Mouse (Mus musculus) C2C12 (cell line): ENCODE results near the gene Alpl. TPM values are rescaled to one million over a fixed set of nuclear protein-coding genes. Genes with fewer than 3 reads are reported as not detected.

Experiments
- H3K27me3 ChIP-seq: one replicate; pipeline ENCODE4 v1.6.1; 2011; ENCODE audit not compliant: control insufficient read depth, insufficient read depth, insufficient read length
- H3K36me3 ChIP-seq: one replicate; pipeline ENCODE4 v1.6.1; 2011; ENCODE audit not compliant: control insufficient read depth, insufficient read depth
- H3K4me3 ChIP-seq: one replicate; pipeline ENCODE4 v1.5.1; 2011; ENCODE audit warnings: mild to moderate bottlenecking, control low read depth; ENCODE audit not compliant: poor library complexity, insufficient read depth, severe bottlenecking
- H3K79me2 ChIP-seq: one replicate; pipeline ENCODE4 v1.6.1; 2011; ENCODE audit not compliant: control insufficient read depth, insufficient read depth
- H3K79me3 ChIP-seq: one replicate; pipeline ENCODE4 v1.6.1; 2011; ENCODE audit warnings: low read depth, control low read depth
- H3ac ChIP-seq: one replicate; pipeline ENCODE3; 2011; ENCODE audit warnings: low read depth; ENCODE audit not compliant: control insufficient read depth, insufficient read length
- CEBPB ChIP-seq: IDR thresholded peaks from one replicate; pipeline ENCODE4 v1.6.1; 2011; ENCODE audit warnings: low read depth, mild to moderate bottlenecking, control low read depth, moderate library complexity
- CTCF ChIP-seq: IDR thresholded peaks from one replicate; pipeline ENCODE4 v1.5.1; 2011; ENCODE audit not compliant: control insufficient read depth, insufficient read depth, insufficient read length
- FOSL1 ChIP-seq: IDR thresholded peaks from one replicate; pipeline ENCODE4 v1.8.0; 2011; ENCODE audit warnings: mild to moderate bottlenecking, low read length; ENCODE audit not compliant: poor library complexity, insufficient read depth, severe bottlenecking
- MAX ChIP-seq: IDR thresholded peaks from one replicate; pipeline ENCODE4 v1.6.1; 2011; ENCODE audit warnings: mild to moderate bottlenecking, control low read depth
- MYOD1 ChIP-seq: IDR thresholded peaks from one replicate; pipeline ENCODE4 v1.6.1; 2011; ENCODE audit warnings: low read depth; ENCODE audit not compliant: control insufficient read depth, insufficient read length
- MYOG ChIP-seq: IDR thresholded peaks from one replicate; pipeline ENCODE4 v1.6.1; 2011; ENCODE audit not compliant: control insufficient read depth, insufficient read length; ENCODE audit errors: extremely low read depth
- USF1 ChIP-seq: IDR thresholded peaks from one replicate; pipeline ENCODE4 v1.6.1; 2011; ENCODE audit warnings: low read depth, mild to moderate bottlenecking, control low read depth, moderate library complexity
- polyA plus RNA-seq: library from polyadenylated mRNA; unstranded; fragments of >200 nt; fragmentation: generic; extraction: Trizol; gene quantifications from one replicate; pipeline ENCODE4 v1.2.1, GENCODE M21; 2012; ENCODE audit warnings: missing spikeins

Gene Alpl
- polyA plus RNA-seq, 1 experiment, result 0.13 TPM

DNA sequence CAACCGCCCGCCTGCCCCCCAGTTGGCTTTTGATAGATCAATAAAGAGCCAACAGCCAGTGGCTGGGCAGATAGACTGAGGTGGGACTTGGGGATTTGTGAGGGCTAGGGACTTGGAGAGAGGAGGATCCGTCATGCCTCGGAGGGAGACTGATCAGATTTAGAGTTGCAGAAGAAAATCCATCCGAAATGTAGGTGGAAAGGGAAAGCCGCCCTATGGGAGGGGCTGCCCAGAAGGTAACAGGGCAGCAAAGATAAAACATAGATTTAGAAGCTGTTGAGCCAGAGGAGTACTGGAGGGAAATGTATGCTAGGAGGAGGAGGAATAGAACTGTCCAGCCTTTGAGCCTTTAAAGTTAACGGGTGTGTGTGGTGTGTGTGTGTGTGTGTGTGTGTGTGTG, 43.0 kb downstream of the Alpl start:
- Histone ChIP-seq H3K4me3 (no peak overlapping the region), H3K36me3 (no peaks in the 10 kb centered on the region), H3ac (no peak overlapping the region), H3K79me2 (no peaks in the 10 kb centered on the region), H3K79me3 (no peaks in the 10 kb centered on the region), H3K27me3 (peaks cover 51% of the 10 kb centered on the region)
- TF ChIP-seq CTCF, result no peak
- TF ChIP-seq USF1, result no peak
- TF ChIP-seq MYOD1, result no peak
- no peak for TF ChIP-seq MAX
- no peak for TF ChIP-seq CEBPB
- no peak for TF ChIP-seq FOSL1
- TF ChIP-seq MYOG, result no peak

DNA sequence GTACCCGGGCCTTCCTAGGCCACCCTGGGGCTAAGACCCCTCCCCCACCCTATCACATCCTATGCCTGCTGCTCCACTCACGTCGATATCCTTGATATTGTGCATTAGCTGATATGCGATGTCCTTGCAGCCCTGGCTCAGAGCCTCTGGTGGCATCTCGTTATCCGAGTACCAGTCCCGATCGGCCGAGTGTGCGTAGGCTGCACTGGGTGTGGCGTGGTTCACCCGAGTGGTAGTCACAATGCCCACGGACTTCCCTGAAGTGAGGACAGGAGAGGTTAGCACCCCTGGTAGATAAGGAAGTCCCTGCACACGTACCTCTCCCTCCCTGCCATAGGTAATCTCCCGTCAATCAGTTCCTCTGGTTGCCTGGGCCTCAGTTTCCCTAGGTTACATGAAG, 43.7 kb downstream of the Alpl start:
- H3K27me3 ChIP-seq, result peaks cover 47% of the 10 kb centered on the region
- no peaks in the 10 kb centered on the region for H3K36me3 ChIP-seq
- H3K79me2 ChIP-seq, result no peaks in the 10 kb centered on the region
- no peak overlapping the region for H3ac ChIP-seq
- TF ChIP-seq MYOD1 (no peak), CEBPB (no peak), MAX (no peak), CTCF (no peak), USF1 (no peak), FOSL1 (no peak), MYOG (no peak)
- no peak overlapping the region for H3K4me3 ChIP-seq
- H3K79me3 ChIP-seq, result no peaks in the 10 kb centered on the region

DNA sequence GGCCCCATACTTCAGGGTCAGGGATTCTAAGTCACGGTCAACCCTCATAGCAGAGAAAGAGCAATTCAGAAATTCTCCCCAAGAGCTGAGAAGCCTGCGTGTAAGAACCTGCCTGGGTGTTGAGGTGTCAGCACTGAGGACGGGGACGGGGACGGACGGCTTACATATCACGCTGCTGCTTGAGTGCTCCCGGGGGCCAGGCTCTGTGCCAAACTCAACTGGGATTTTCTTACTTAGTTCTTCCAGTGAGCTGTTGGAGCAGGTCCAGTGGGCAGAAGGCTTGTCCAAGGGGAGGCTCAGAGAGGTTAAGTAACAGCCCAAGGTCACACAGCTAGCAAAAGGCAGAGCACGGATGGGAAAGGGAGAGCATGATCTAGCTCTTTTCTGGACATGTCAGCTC, 44.5 kb downstream of the Alpl start:
- TF ChIP-seq MYOD1, result no peak
- TF ChIP-seq CEBPB, result no peak
- no peak for TF ChIP-seq MYOG
- TF ChIP-seq USF1, result no peak
- no peak for TF ChIP-seq MAX
- TF ChIP-seq FOSL1, result no peak
- Histone ChIP-seq H3K79me3 (no peaks in the 10 kb centered on the region), H3K27me3 (peaks cover 45% of the 10 kb centered on the region), H3K79me2 (no peaks in the 10 kb centered on the region), H3ac (no peak overlapping the region), H3K4me3 (no peak overlapping the region), H3K36me3 (no peaks in the 10 kb centered on the region)

DNA sequence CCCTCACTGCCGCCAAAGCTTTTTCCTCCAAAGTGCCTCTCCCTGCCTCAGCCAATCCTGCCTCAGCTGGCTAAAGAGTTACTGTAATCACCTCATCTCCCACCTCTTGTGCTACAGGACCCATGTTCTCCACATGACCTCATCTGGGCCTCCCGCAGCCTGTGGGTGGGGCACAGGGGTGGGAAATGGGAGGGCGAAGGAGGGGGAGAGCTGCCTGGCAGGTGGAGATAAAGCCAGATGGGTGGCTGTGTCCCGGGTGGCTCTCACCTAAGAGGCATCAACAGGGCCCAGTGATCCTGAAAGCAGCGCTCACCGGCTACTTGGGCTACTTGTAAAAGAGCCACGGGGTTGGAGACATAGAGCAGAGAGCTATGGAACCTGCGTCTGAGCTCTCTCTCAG, 44.9 kb downstream of the Alpl start:
- TF ChIP-seq CEBPB, result no peak
- TF ChIP-seq FOSL1, result no peak
- no peak for TF ChIP-seq MAX
- TF ChIP-seq USF1, result no peak
- TF ChIP-seq MYOD1, result no peak
- TF ChIP-seq MYOG, result no peak
- TF ChIP-seq CTCF, result no peak
- Histone ChIP-seq H3K36me3 (no peaks in the 10 kb centered on the region), H3K27me3 (peaks cover 49% of the 10 kb centered on the region)

DNA sequence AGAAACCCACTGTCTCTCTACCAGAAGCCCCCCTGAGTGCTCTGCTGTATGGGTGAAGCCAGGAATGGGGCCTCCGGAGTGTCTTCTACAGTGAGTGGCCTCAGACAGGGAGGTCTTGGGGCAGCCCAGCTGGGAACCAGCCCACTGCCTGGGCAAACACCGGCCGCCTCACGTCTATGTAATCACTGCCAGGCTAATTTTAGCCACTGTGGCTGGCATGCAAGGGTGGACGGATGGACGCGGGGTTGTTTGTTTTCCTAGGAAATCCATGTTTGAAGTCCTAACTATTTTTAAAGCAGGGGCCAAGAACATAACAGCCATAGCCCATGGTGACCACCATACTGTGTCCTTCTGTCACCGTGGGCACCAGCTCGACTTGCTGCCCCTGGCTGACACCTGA, 46.1 kb downstream of the Alpl start:
- no peaks in the 10 kb centered on the region for H3K36me3 ChIP-seq
- no peak overlapping the region for H3K4me3 ChIP-seq
- H3ac ChIP-seq, result no peak overlapping the region
- no peaks in the 10 kb centered on the region for H3K79me2 ChIP-seq
- H3K79me3 ChIP-seq, result no peaks in the 10 kb centered on the region
- TF ChIP-seq MYOD1 (no peak), USF1 (no peak), MAX (no peak), FOSL1 (no peak), CTCF (no peak), CEBPB (no peak), MYOG (no peak)
- peaks cover 51% of the 10 kb centered on the region for H3K27me3 ChIP-seq

More for the DNA sequence above, 44.9 kb downstream of the Alpl start:
- Histone ChIP-seq H3ac (no peak overlapping the region), H3K79me2 (no peaks in the 10 kb centered on the region), H3K79me3 (no peaks in the 10 kb centered on the region), H3K4me3 (no peak overlapping the region)

DNA sequence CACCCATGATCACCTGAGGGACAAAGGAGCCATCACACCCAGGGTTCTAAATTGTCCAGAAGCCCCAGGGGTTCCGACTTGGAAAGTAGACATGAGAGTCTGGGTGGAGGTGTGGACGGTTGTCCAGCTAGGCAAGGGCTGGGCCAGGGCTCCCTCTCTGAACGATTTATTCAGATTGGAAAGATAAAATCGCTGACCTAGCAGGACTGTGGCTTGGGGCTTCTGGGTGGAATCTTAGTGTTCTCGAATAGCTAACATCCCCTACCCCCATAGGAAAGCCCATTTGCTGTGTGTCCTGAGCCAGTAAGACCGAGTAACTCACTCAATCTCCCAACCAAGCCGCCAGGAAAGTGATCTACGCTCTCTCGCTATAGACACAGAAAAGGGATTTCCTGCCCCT, 46.5 kb downstream of the Alpl start:
- H3K79me2 ChIP-seq, result no peaks in the 10 kb centered on the region
- no peak for TF ChIP-seq MYOD1
- no peaks in the 10 kb centered on the region for H3K36me3 ChIP-seq
- H3K4me3 ChIP-seq, result no peak overlapping the region
- no peak overlapping the region for H3ac ChIP-seq
- peaks cover 48% of the 10 kb centered on the region for H3K27me3 ChIP-seq
- no peaks in the 10 kb centered on the region for H3K79me3 ChIP-seq
